Mouse (Mus musculus): ENCODE measurements around the gene Btn1a1. TPM values are rescaled to one million over a fixed set of nuclear protein-coding genes. Genes with fewer than 3 reads are reported as not detected.
A peak's percentile ranks its signal among the peaks of the same experiment; 100 is the strongest.

The Btn1a1 gene
- total RNA-seq, 1 experiment from 2014 or later = not detected

- peak; percentile 68 for ATAC-seq (replicated peaks; ENCODE audit: low read depth, poor library complexity, severe bottlenecking)
Observed at GRCm38 (mm10) chr13:23445561-23446320, 20.0 kb downstream of the Btn1a1 start.

DNA sequence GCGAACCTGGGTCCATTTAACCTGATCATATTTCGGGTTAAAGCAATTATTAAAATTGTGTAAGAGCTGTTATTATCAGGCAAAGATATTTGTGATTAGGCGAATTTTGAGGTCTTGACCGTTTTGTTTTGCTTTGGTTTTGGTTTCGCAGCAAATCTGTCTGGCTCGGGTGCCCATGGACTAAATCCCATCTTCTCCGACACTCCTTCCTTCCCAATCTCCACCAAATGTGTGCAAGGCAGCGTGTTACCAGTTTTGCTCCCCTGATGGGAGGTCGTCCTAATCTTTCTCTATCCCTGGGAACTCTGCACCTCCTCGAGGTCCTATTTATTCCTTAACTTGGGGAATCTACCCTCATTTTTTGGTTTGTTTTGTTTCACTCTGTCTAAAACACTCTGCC, 20.5 kb downstream of the Btn1a1 start:
- ATAC-seq (replicated peaks; ENCODE audit: low read depth, poor library complexity, severe bottlenecking) = no peak

GRCm38 (mm10) chr13:23444451-23444850, 21.2 kb downstream of the Btn1a1 start:
- no peak for ATAC-seq (replicated peaks; ENCODE audit: low read depth, poor library complexity, severe bottlenecking)

DNA sequence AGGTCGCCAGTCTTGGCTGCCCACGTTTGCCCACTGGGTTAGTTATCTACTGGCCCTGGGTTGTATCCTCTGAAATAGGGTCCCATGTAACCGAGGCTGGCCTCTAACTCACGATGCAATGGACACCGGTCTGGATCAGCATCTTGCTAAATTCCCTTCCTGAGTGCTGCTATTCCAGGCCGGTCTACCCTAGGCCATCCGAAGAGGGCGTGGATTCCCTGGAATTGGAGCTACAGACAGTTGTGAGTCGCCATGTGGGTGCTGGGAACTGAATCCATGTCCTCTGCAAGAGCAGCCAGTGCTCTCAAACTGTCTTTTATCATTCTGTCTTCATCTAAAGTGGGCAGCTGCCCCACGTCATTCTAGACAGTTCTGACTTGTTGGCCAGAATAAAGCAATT, 25.8 kb downstream of the Btn1a1 start:
- ATAC-seq (replicated peaks; ENCODE audit: low read depth, poor library complexity, severe bottlenecking) = no peak

DNA sequence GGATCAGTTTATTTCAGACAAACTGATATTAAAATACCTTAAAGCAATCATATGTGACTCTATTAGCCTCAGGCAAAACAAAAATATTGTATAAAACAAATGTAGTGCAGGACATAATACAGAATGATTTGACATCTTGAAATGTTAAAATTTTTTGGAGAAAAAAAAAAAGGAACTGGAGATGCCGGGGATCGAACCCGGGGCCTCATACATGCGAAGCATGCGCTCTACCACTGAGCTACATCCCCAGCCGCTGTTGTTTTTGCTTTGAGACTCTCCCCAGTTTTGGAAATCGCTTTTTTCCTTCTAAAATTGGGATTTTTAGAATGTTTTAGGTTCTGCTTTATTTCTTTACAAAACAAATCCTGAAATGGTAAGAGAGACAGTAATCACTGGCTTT, 27.2 kb downstream of the Btn1a1 start:
- peak; percentile 15; the same call in 1 of the 2 replicates for ATAC-seq (replicated peaks; ENCODE audit: low read depth, poor library complexity, severe bottlenecking)

DNA sequence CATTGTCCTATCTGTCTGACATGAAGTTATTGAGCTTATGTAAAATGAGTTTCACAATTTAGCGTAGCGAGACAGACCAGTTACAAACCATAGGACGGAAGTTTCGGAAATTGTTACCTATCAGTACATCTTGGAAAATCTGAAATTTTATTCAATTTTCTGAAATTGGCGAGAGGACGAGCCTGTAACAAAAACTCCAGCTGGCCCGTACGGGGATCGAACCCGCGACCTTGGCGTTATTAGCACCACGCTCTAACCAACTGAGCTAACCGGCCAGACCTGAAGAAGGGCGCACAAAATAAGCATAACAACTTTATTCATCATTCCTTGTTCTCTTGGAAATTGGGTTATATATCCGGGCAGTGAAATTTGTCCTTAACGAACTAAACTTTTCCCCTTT, 27.8 kb downstream of the Btn1a1 start:
- peak; percentile 30 for ATAC-seq (replicated peaks; ENCODE audit: low read depth, poor library complexity, severe bottlenecking)

DNA sequence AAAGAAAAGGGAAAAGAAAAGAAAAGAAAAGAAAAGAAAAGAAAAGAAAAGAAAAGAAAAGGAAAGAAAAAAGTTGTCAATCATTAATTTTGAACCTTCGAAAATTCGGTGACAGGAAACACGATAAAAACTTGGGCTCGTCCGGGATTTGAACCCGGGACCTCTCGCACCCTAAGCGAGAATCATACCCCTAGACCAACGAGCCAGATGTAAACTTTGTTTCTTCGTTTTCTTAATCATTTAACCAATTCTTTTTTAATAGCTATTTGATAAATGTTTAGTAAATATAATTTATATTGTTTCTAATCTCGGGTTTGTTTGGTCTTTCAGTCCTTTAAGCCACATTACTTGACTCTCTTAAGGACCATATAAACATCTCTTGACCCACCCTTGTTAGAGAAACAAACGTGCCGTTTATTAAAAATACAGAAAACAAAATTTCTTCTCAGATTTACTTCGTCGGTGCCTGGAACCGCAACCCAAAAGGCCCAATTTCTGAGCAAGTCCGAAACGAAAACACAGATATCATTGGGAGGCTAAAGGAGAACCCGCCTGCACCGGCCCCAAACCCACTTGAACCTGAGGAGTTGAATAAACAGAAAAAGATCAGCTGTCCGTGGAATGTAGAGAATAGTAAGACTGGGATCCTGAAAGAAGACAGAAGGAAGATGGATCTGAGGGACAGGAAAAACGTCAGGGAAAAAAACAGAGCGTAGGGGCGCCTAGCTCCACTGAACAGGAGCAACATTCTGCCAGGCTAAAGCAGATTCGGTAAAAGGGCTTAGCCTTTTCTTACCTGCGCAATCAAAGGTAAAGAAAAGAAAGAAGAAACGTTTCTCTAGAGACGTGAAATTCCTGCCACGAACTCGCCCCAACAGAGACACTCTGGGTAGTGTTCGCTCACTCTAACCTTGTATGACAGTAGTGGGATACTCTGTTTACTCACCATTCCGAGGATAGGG, 28.6 kb downstream of the Btn1a1 start:
- ATAC-seq (replicated peaks; ENCODE audit: low read depth, poor library complexity, severe bottlenecking) = peak; percentile 5; the same call in 1 of the 2 replicates

DNA sequence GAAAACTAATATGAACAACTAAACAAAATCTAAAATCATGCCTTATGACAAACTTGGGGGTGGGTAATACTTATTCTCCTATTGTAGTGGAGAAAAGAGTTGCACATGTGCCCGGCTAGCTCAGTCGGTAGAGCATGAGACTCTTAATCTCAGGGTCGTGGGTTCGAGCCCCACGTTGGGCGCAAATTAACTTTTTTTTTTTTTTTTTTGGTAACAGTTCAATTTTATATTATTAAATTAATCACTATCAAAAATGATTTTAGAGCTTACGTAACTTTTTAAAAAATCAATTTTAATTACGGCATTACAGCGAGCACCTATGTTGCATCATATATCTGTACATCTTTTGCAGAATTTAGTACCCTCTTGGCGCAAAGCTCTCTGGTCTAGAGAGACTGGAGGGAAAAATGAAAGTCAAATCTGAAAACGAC, 29.5 kb downstream of the Btn1a1 start:
- no peak for ATAC-seq (replicated peaks; ENCODE audit: low read depth, poor library complexity, severe bottlenecking)

DNA sequence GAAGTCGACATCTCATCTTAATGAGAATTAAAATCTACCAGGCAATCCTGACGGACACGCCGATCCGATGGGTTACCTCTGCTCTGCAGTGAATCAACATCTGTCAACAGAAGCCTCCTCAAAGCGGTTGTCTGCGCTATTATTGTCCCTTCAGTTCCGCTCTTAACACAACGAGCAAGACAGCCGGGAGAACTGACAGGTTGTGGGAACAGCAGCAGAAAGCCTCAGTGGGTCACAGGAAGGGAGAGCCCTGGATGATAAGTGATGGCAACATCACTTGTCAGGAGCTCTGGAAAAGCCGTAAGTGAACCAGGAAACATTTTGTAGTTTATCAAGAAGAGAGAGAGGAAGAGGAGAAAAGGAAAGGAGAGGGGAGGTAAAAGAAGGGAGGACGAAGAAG, 30.0 kb downstream of the Btn1a1 start:
- ATAC-seq (replicated peaks; ENCODE audit: low read depth, poor library complexity, severe bottlenecking) = no peak

GRCm38 (mm10) chr13:23435241-23435640, 30.5 kb downstream of the Btn1a1 start:
- ATAC-seq (replicated peaks; ENCODE audit: low read depth, poor library complexity, severe bottlenecking) = no peak

- ATAC-seq (replicated peaks; ENCODE audit: low read depth, poor library complexity, severe bottlenecking) = no peak
Observed at GRCm38 (mm10) chr13:23434426-23434825, 31.3 kb downstream of the Btn1a1 start.

GRCm38 (mm10) chr13:23433801-23434200, 31.9 kb downstream of the Btn1a1 start:
- no peak for ATAC-seq (replicated peaks; ENCODE audit: low read depth, poor library complexity, severe bottlenecking)

GRCm38 (mm10) chr13:23433206-23433605, 32.5 kb downstream of the Btn1a1 start:
- no peak for ATAC-seq (replicated peaks; ENCODE audit: low read depth, poor library complexity, severe bottlenecking)

DNA sequence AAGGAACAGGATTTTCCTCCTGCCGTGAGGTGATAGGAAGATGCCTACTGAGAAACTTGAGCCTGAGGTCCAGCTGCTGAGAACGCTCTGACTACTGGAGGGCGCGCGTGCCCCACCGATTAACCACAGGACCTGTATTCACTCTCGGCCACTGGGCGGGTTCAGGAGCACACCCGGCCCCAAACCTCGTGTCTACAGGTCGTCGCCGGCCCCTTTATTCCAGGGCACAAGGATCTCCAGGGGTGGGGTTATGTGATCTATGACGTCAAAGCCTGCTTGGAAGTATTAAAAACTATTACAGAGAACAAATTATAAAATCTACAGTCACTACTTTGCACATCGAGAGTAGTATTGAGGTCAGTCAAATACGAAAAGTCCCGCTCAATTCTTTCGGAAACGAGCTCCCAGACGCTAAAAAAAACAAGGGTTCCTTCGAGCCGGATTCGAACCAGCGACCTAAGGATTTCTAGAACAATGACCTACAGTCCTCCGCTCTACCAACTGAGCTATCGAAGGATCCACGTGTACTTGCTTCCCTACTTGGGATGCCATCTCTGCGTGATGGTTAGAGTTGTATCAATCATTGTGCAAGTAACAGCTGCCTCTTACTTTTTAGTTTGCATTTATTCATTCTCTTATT, 33.0 kb downstream of the Btn1a1 start:
- peak; percentile 81 for ATAC-seq (replicated peaks; ENCODE audit: low read depth, poor library complexity, severe bottlenecking)

- peak; percentile 40 for ATAC-seq (replicated peaks; ENCODE audit: low read depth, poor library complexity, severe bottlenecking)
Observed at GRCm38 (mm10) chr13:23431351-23431771, 34.3 kb downstream of the Btn1a1 start.

DNA sequence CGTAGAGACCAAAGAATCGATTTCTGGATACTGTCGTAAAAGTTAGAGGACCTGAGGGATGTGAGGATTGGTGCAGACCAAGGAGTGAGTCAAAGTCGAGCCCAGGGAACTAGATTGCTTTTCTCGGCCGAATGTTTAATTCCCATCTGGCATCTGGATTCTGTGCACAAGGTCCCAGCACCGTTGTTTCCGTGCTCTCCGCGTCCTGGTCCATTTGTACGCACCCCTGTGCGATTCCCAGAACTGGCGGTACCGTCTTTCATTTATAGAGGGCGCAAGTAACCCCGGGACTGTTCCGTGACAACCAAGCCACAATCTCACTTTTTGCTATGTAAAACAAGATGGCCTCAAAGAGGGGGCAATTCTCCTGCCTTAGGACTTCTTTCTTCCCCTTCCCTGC, 35.0 kb downstream of the Btn1a1 start:
- peak; percentile 55 for ATAC-seq (replicated peaks; ENCODE audit: low read depth, poor library complexity, severe bottlenecking)

DNA sequence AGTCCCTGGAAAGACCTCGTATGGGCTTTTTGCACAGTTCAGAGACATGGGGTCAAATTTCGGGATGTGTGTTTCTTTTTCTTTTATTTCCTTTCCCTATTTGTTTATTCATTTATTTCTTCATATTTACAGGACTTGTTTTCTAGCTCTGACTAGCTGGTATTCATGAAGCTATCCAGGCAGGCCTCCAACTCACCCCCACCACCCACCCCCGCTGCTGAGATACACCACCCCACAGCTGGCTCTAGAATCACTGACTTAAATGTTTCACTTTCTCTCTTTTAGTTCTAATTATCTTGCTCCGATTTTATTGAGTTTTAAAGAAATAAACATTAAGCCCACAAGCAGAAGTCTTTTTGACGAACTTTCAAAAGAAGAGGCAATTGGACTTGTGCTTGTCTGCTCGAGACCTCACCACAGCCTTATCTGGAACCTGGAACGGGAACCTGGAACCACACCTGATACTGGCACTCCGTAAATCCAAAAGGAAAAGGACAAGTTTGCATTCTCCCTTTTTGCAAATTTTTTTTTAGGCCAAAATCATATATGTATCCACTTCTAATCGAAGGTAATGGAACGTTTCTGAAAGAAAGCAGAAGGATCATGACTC, 35.8 kb downstream of the Btn1a1 start:
- ATAC-seq (replicated peaks; ENCODE audit: low read depth, poor library complexity, severe bottlenecking) = no peak

- ATAC-seq (replicated peaks; ENCODE audit: low read depth, poor library complexity, severe bottlenecking) = no peak
Observed at GRCm38 (mm10) chr13:23428166-23428993, 37.3 kb downstream of the Btn1a1 start.

DNA sequence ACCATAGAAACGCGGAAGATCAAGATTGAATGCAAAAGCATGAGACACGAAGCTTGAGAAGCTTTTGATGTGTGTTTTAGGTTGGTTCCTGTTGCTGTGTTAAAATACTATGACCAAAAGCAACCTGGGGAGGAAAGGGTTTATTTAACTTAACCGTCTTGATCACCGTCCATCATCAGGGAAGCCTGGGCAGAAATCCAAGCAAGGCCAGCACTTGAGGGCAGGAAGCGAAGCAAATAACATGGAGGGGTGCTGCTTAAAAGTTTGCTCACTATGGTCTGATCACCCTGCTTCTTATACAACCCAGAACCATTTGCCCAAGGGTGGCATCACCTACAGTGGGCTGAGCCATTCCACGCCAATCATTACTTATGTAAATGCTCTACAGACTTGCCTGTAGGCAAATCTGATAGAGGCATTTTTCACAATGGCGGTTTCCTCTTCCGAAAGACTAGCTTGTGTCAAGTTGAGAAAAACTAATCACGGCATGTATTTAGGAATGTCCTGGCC, 38.2 kb downstream of the Btn1a1 start:
- ATAC-seq (replicated peaks; ENCODE audit: low read depth, poor library complexity, severe bottlenecking) = no peak
